Mouse (Mus musculus): ENCODE data around the gene Krtap4-6. TPM values are rescaled to one million over a fixed set of nuclear protein-coding genes. Genes with fewer than 3 reads are reported as not detected.
"Not testable (repeated sequence)": the region's sequence is repeated elsewhere in the genome, so short reads cannot be mapped to it uniquely, and the experiment has no call there.

Krtap4-6 gene
- total RNA-seq (2014; rRNA removed) (not detected in 2 replicates), polyA plus RNA-seq (2015; fragmentation: Nextera tagmentation; extraction: Ambion mirVana) (not detected in 2 replicates)

GRCm38 (mm10) chr11:99665860-99666259 is at the start of gene Krtap4-6:
TSS of gene Krtap4-6 (minus strand) at chr11:99665960.
- no peak for TF ChIP-seq CTCF (IDR thresholded peaks at IDR 0.05; ENCODE audit: low read depth)
- Histone ChIP-seq H3K9me3 (ENCODE audit: low read length) (no peaks in the 10 kb centered on the region), H3K27me3 (ENCODE audit: insufficient read depth, low read length) (no peaks in the 10 kb centered on the region), H3K4me3 (ENCODE audit: low read depth, low read length) (no peak within 1 kb of the TSS), H3K4me1 (ENCODE audit: insufficient read depth) (no peaks in the 10 kb centered on the region), H3K4me2 (ENCODE audit: low read depth) (no peak within 1 kb of the TSS), H3K9ac (no peak within 1 kb of the TSS), H3K27ac (ENCODE audit: low read depth, low read length) (no peak within 1 kb of the TSS), H3K36me3 (ENCODE audit: insufficient read depth) (no peaks in the 10 kb centered on the region)
- no peak for DNase-seq
- no peak for ATAC-seq

GRCm38 (mm10) chr11:99690463-99690862 is 24.7 kb upstream of the Krtap4-6 start, which contains the start of gene Gm14190:
TSS of gene Gm14190 (minus strand) at chr11:99690740.
- H3K9me3 ChIP-seq (ENCODE audit: low read length), result no peaks in the 10 kb centered on the region
- no peaks in the 10 kb centered on the region for H3K27me3 ChIP-seq (ENCODE audit: insufficient read depth, low read length)
- no peaks in the 10 kb centered on the region for H3K36me3 ChIP-seq (ENCODE audit: insufficient read depth)
- ATAC-seq, result no peak
- H3K4me3 ChIP-seq (ENCODE audit: low read depth, low read length), result no peak within 1 kb of the TSS
- H3K9ac ChIP-seq, result no peak within 1 kb of the TSS
- no peaks in the 10 kb centered on the region for H3K4me1 ChIP-seq (ENCODE audit: insufficient read depth)
- no peak within 1 kb of the TSS for H3K4me2 ChIP-seq (ENCODE audit: low read depth)
- no peak within 1 kb of the TSS for H3K27ac ChIP-seq (ENCODE audit: low read depth, low read length)
- no peak for TF ChIP-seq CTCF (IDR thresholded peaks at IDR 0.05; ENCODE audit: low read depth)
- no peak for DNase-seq
- 88% methylated on average over 1 of the region's 1 CpGs for WGBS

GRCm38 (mm10) chr11:99685235-99685634 is 19.5 kb upstream of the Krtap4-6 start:
- not testable (repeated sequence) for H3K36me3 ChIP-seq (ENCODE audit: insufficient read depth); H3K4me3 ChIP-seq (ENCODE audit: low read depth, low read length); H3K27ac ChIP-seq (ENCODE audit: low read depth, low read length); ATAC-seq; H3K9ac ChIP-seq; H3K9me3 ChIP-seq (ENCODE audit: low read length); H3K4me1 ChIP-seq (ENCODE audit: insufficient read depth); H3K27me3 ChIP-seq (ENCODE audit: insufficient read depth, low read length); DNase-seq; H3K4me2 ChIP-seq (ENCODE audit: low read depth)
- WGBS, result 52% methylated on average over 1 of the region's 1 CpGs

GRCm38 (mm10) chr11:99683481-99683880 is 17.7 kb upstream of the Krtap4-6 start:
- Histone ChIP-seq H3K9ac (no peak overlapping the region), H3K27me3 (ENCODE audit: insufficient read depth, low read length) (no peaks in the 10 kb centered on the region), H3K4me3 (ENCODE audit: low read depth, low read length) (no peak overlapping the region), H3K9me3 (ENCODE audit: low read length) (no peaks in the 10 kb centered on the region), H3K4me1 (ENCODE audit: insufficient read depth) (no peaks in the 10 kb centered on the region), H3K4me2 (ENCODE audit: low read depth) (no peak overlapping the region), H3K27ac (ENCODE audit: low read depth, low read length) (no peak overlapping the region), H3K36me3 (ENCODE audit: insufficient read depth) (no peaks in the 10 kb centered on the region)
- no peak for TF ChIP-seq CTCF (IDR thresholded peaks at IDR 0.05; ENCODE audit: low read depth)
- ATAC-seq, result no peak
- 92% methylated on average over 2 of the region's 2 CpGs for WGBS
- DNase-seq, result no peak

- no peak for ATAC-seq
Measured at GRCm38 (mm10) chr11:99662802-99663201, 3.0 kb downstream of the Krtap4-6 start.

GRCm38 (mm10) chr11:99659256-99659655 is 6.5 kb downstream of the Krtap4-6 start:
- H3K4me3 ChIP-seq (ENCODE audit: low read depth, low read length), result no peak overlapping the region
- no peak overlapping the region for H3K9ac ChIP-seq
- WGBS, result 95% methylated on average over 4 of the region's 4 CpGs
- no peaks in the 10 kb centered on the region for H3K4me1 ChIP-seq (ENCODE audit: insufficient read depth)
- no peaks in the 10 kb centered on the region for H3K36me3 ChIP-seq (ENCODE audit: insufficient read depth)
- no peaks in the 10 kb centered on the region for H3K27me3 ChIP-seq (ENCODE audit: insufficient read depth, low read length)
- no peak overlapping the region for H3K4me2 ChIP-seq (ENCODE audit: low read depth)
- H3K9me3 ChIP-seq (ENCODE audit: low read length), result no peaks in the 10 kb centered on the region
- DNase-seq, result no peak
- no peak overlapping the region for H3K27ac ChIP-seq (ENCODE audit: low read depth, low read length)
- TF ChIP-seq CTCF (IDR thresholded peaks at IDR 0.05; ENCODE audit: low read depth), result no peak
- no peak for ATAC-seq

More at GRCm38 (mm10) chr11:99662802-99663201, 3.0 kb downstream of the Krtap4-6 start:
- H3K27me3 ChIP-seq (ENCODE audit: insufficient read depth, low read length), result no peaks in the 10 kb centered on the region
- no peak for TF ChIP-seq CTCF (IDR thresholded peaks at IDR 0.05; ENCODE audit: low read depth)
- no peaks in the 10 kb centered on the region for H3K9me3 ChIP-seq (ENCODE audit: low read length)
- no peak for DNase-seq
- no peak overlapping the region for H3K9ac ChIP-seq
- H3K27ac ChIP-seq (ENCODE audit: low read depth, low read length), result no peak overlapping the region
- 89% methylated on average over 10 of the region's 10 CpGs for WGBS
- no peaks in the 10 kb centered on the region for H3K36me3 ChIP-seq (ENCODE audit: insufficient read depth)
- no peak overlapping the region for H3K4me2 ChIP-seq (ENCODE audit: low read depth)
- H3K4me3 ChIP-seq (ENCODE audit: low read depth, low read length), result no peak overlapping the region
- no peaks in the 10 kb centered on the region for H3K4me1 ChIP-seq (ENCODE audit: insufficient read depth)

GRCm38 (mm10) chr11:99658467-99659010 is 7.2 kb downstream of the Krtap4-6 start, which contains the start of gene Gm11563:
TSS of gene Gm11563 (minus strand) at chr11:99658960.
- H3K4me1 ChIP-seq (ENCODE audit: insufficient read depth); ATAC-seq; H3K9me3 ChIP-seq (ENCODE audit: low read length); H3K4me3 ChIP-seq (ENCODE audit: low read depth, low read length); H3K4me2 ChIP-seq (ENCODE audit: low read depth); H3K9ac ChIP-seq; H3K27ac ChIP-seq (ENCODE audit: low read depth, low read length); H3K36me3 ChIP-seq (ENCODE audit: insufficient read depth); DNase-seq; H3K27me3 ChIP-seq (ENCODE audit: insufficient read depth, low read length): not testable (repeated sequence)
- WGBS, result 66% methylated on average over 10 of the region's 10 CpGs

Data from forebrain, postnatal 0 days (tissue).